ENCODE assay signal across 22 mouse cellular contexts in the genomic region with DNA sequence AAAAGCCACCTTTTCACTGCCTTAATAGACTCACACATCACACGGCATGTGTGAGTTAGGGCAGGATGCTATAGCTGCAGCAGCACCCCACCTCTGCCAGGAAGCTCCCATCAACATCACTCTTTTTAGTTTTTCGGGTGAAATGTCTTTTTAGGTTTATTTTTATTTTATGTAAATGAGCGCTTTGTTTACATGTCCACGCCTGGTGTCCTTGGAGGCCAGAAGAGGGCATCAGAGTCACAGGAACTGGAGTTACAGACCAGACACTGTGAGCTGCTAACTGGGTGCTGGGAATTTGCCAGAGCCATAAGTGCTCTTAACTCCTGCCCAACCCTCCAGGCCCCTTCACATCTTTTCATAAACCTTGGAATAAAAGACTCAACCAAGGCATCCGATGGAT. TPM values are rescaled to one million over a fixed set of nuclear protein-coding genes. Genes with fewer than 3 reads are reported as not detected.
A peak's percentile ranks its signal among the peaks of the same experiment; 100 is the strongest.
DNase-seq lines count a peak whose midpoint lies in the region; ATAC-seq and TF ChIP-seq lines count a peak whose summit lies in the region.
"Had no signal": no experiment of that assay in that cellular context is flagged by ENCODE, and none has a peak within 500 bp of the region (broad histone marks: within the 10 kb centered on the region; RNA-seq: fewer than 3 reads in every experiment).

No protein-coding gene starts in this region.

- H3K9me3 ChIP-seq in forebrain, embryonic 11.5 days (ENCODE audit: control insufficient read depth, low read length), result no peaks in the 10 kb centered on the region
- H3K9me3 ChIP-seq: embryonic facial prominence, embryonic 10.5 days had no signal

- no peak for ATAC-seq in Patski
- ATAC-seq in forebrain, embryonic 11.5 days (replicated peaks; ENCODE audit: low FRiP score), result no peak

- no peaks in the 10 kb centered on the region for H3K27me3 ChIP-seq in heart, adult 2 months (ENCODE audit: control insufficient read depth, insufficient read depth, low read length)
- no peaks in the 10 kb centered on the region for H3K27me3 ChIP-seq in Patski
- H3K27me3 ChIP-seq in forebrain, embryonic 11.5 days (ENCODE audit: control insufficient read depth, insufficient read depth, low read length), result no peaks in the 10 kb centered on the region

- no peak overlapping the region for H3K4me2 ChIP-seq in forebrain, embryonic 11.5 days (ENCODE audit: low read depth, low read length, severe bottlenecking)
- H3K4me2 ChIP-seq: heart, embryonic 11.5 days; midbrain, embryonic 11.5 days had no signal

- H3K27ac ChIP-seq in heart, adult 2 months, result no peak overlapping the region
- no peak overlapping the region for H3K27ac ChIP-seq in layer of hippocampus, adult 2 months
- H3K27ac ChIP-seq in forebrain, embryonic 11.5 days (ENCODE audit: low read depth, low read length), result no peak overlapping the region
- H3K27ac ChIP-seq: embryonic facial prominence, embryonic 10.5 days; liver, embryonic 14.5 days had no signal

- H3K4me3 ChIP-seq in heart, adult 2 months, result no peak overlapping the region
- no peak overlapping the region for H3K4me3 ChIP-seq in layer of hippocampus, adult 2 months
- no peak overlapping the region for H3K4me3 ChIP-seq in forebrain, embryonic 11.5 days (ENCODE audit: low read depth, low read length)
- H3K4me3 ChIP-seq: embryonic facial prominence, embryonic 10.5 days had no signal

- no peak for TF ChIP-seq EP300 in heart, adult 2 months (IDR thresholded peaks at IDR 0.05; ENCODE audit: insufficient read depth, low read depth, low read length)

- peak; percentile 36 for TF ChIP-seq CTCF in heart, adult 2 months (IDR thresholded peaks at IDR 0.05)
- peak; percentile 37 for TF ChIP-seq CTCF in layer of hippocampus, adult 2 months (conservative IDR thresholded peaks at IDR 0.05)
- TF ChIP-seq CTCF in Patski (IDR thresholded peaks at IDR 0.05), result peak; percentile 55

- intact Hi-C loops in heart, adult 2 months (cut with DNase I), result loop anchor here (10.0 kb wide), 1 partner anchor 98 kb away; no protein-coding TSS in a partner anchor
- intact Hi-C loops in left cerebral cortex, postnatal 10 days (cut with DNase I), result no loop called here

- no peak overlapping the region for H3K9ac ChIP-seq in heart, adult 2 months (ENCODE audit: low read depth, low read length)
- H3K9ac ChIP-seq in forebrain, embryonic 11.5 days (ENCODE audit: low read length), result no peak overlapping the region
- H3K9ac ChIP-seq: liver, embryonic 14.5 days had no signal

- WGBS in heart, adult 2 months, result 87% methylated on average over 5 of the region's 5 CpGs
- 93% methylated on average over 5 of the region's 5 CpGs for WGBS in forebrain, embryonic 11.5 days

- H3K36me3 ChIP-seq in heart, adult 2 months (ENCODE audit: control insufficient read depth, insufficient read depth, low read length), result peaks cover 2% of the 10 kb centered on the region; the same call in 1 of the 2 replicates
- no peaks in the 10 kb centered on the region for H3K36me3 ChIP-seq in forebrain, embryonic 11.5 days (ENCODE audit: control insufficient read depth, insufficient read depth, low read length)
- H3K36me3 ChIP-seq: embryonic facial prominence, embryonic 10.5 days had no signal

- no peaks in the 10 kb centered on the region for H3K79me2 ChIP-seq in heart, adult 2 months (replicated peaks; ENCODE audit: control insufficient read depth, insufficient read depth, low read length)

- no peak for TF ChIP-seq POLR2A in heart, adult 2 months (IDR thresholded peaks at IDR 0.05; ENCODE audit: insufficient read depth, low read depth, low read length)

- in situ Hi-C loops in Patski (cut with MboI; ENCODE audit: low pct_unique_long_range_greater_than_20kb), result loop anchor here (10.0 kb wide), 1 partner anchor 388 kb away; no protein-coding TSS in a partner anchor

- DNase-seq in heart, adult 2 months, result no peak
- no peak for DNase-seq in heart, adult 9 months (ENCODE audit: low spot score in 2 of 2)
- no peak for DNase-seq in layer of hippocampus, adult 2 months (ENCODE audit: low spot score in 2 of 2)
- no peak for DNase-seq in layer of hippocampus, adult 9-10 months (ENCODE audit: low spot score)
- DNase-seq in 416B (ENCODE audit: low read depth) (peak; percentile 29), Patski (ENCODE audit: low read depth, low spot score) (no peak)
- DNase-seq in left cerebral cortex, postnatal 10 days (ENCODE audit: extremely low spot score in 1 of 2, low spot score in 2 of 2), result no peak
- no peak for DNase-seq in forebrain, embryonic 11.5 days (ENCODE audit: low spot score)
- DNase-seq: adrenal gland, postnatal 25 days; cerebellum, adult 9-10 months; gastrocnemius, postnatal 25 days; heart, postnatal 14 days; kidney, adult 8-10 months; kidney, postnatal 25 days; layer of hippocampus, adult 9-11 months; right cerebral cortex, postnatal 14 days; spleen, adult 18-20 months; thymus, postnatal 14 days had no signal

- H3K4me1 ChIP-seq in heart, adult 2 months (ENCODE audit: control insufficient read depth, insufficient read depth, low read length), result no peaks in the 10 kb centered on the region
- H3K4me1 ChIP-seq in forebrain, embryonic 11.5 days (replicated peaks; ENCODE audit: control insufficient read depth, insufficient read depth, low read length), result peaks cover 12% of the 10 kb centered on the region

- POLR2A ChIA-PET in Patski (lab: Charles Lee), result no interaction called here

- CTCF ChIA-PET in Patski (lab: Charles Lee), result interaction anchor here (0.7 kb wide), 1 partner anchor 24 kb away, joined by 3 read pairs; no protein-coding TSS in a partner anchor

RNA-seq across cellular contexts. Expression of a gene that starts 25.9 kb away (rescaled TPM):
- total RNA-seq in heart, adult 2 months (2021), result 10 to 100 TPM; 26.6 to 33.0 TPM
- polyA plus RNA-seq in heart, adult 2 months (2012; rRNA removed), result 28.3 and 35.6 TPM in 2 replicates
- total RNA-seq in layer of hippocampus, adult 2 months (2021), result 1 to 10 TPM; 7.4 to 8.8 TPM
- 20.9 TPM for polyA plus RNA-seq in Patski (2021)
- total RNA-seq in left cerebral cortex, postnatal 10 days (2021), result 10 to 100 TPM; 10.4 to 10.5 TPM
- polyA plus RNA-seq in forebrain, embryonic 11.5 days (2014; fragmentation: Nextera tagmentation; extraction: Ambion mirVana), result 53.3 and 56.8 TPM in 2 replicates
